Mouse (Mus musculus): ENCODE results near the gene Zbtb9. TPM values are rescaled to one million over a fixed set of nuclear protein-coding genes. Genes with fewer than 3 reads are reported as not detected.

Gene Zbtb9
- total RNA-seq, 1 experiment: 8.2 TPM

- peaks cover 7 to 13% of the 10 kb centered on the region in 2 experiments; a peak in 2 of 4 replicates for H3K4me1 ChIP-seq (ENCODE audit: control insufficient read depth in 2 of 2, insufficient read depth in 2 of 2, low read length in 2 of 2, poor library complexity in 1 of 2)
- no peak overlapping the region for H3K27ac ChIP-seq (ENCODE audit: insufficient read depth, low read depth, low read length, poor library complexity, severe bottlenecking)
- in situ Hi-C loops (cut with MboI; ENCODE audit: low sequenced_read_pairs in 2 of 2, unreplicated experiment in 2 of 2): no loop called here
- TF ChIP-seq MAFK (IDR thresholded peaks at IDR 0.05; ENCODE audit: insufficient read depth, low read depth, low read length) (no peak), HCFC1 (IDR thresholded peaks at IDR 0.05; ENCODE audit: borderline replicate concordance, insufficient read depth, low read length) (no peak), CHD2 (IDR thresholded peaks at IDR 0.05; ENCODE audit: low read depth, low read length) (no peak), ZC3H11A (IDR thresholded peaks at IDR 0.05; ENCODE audit: borderline replicate concordance, low read depth, low read length) (no peak), ZNF384 (IDR thresholded peaks at IDR 0.05; ENCODE audit: low read depth, low read length) (no peak)
- DNase-seq (ENCODE audit: low read depth, low spot score): no peak
- peaks cover 41% of the 10 kb centered on the region for H3K36me3 ChIP-seq (ENCODE audit: control insufficient read depth, insufficient read depth, low read length, poor library complexity, severe bottlenecking)
- no peaks in the 10 kb centered on the region for H3K9me3 ChIP-seq (ENCODE audit: control insufficient read depth, insufficient read depth, low read depth, low read length)
- H3K4me3 ChIP-seq (ENCODE audit: insufficient read depth in 1 of 2, low read depth in 1 of 2, low read length in 2 of 2, poor library complexity in 1 of 2, severe bottlenecking in 1 of 2): no peak overlapping the region
- no peak overlapping the region for H3K9ac ChIP-seq (ENCODE audit: insufficient read depth, low read depth, low read length, poor library complexity, severe bottlenecking)
Observed at GRCm38 (mm10) chr17:26933885-26934827, 38.8 kb upstream of the Zbtb9 start.

- peaks cover 34% of the 10 kb centered on the region for H3K36me3 ChIP-seq (ENCODE audit: control insufficient read depth, insufficient read depth, low read length, poor library complexity, severe bottlenecking)
- no peak for DNase-seq (ENCODE audit: low read depth, low spot score)
- no peak overlapping the region for H3K4me3 ChIP-seq (ENCODE audit: insufficient read depth in 1 of 2, low read depth in 1 of 2, low read length in 2 of 2, poor library complexity in 1 of 2, severe bottlenecking in 1 of 2)
- in situ Hi-C loops (cut with MboI; ENCODE audit: low sequenced_read_pairs in 2 of 2, unreplicated experiment in 2 of 2): no loop called here
- peaks cover 7 to 13% of the 10 kb centered on the region in 2 experiments; a peak in 2 of 4 replicates for H3K4me1 ChIP-seq (ENCODE audit: control insufficient read depth in 2 of 2, insufficient read depth in 2 of 2, low read length in 2 of 2, poor library complexity in 1 of 2)
- H3K9ac ChIP-seq (ENCODE audit: insufficient read depth, low read depth, low read length, poor library complexity, severe bottlenecking): no peak overlapping the region
- no peak overlapping the region for H3K27ac ChIP-seq (ENCODE audit: insufficient read depth, low read depth, low read length, poor library complexity, severe bottlenecking)
- TF ChIP-seq MAFK (IDR thresholded peaks at IDR 0.05; ENCODE audit: insufficient read depth, low read depth, low read length) (no peak), CHD2 (IDR thresholded peaks at IDR 0.05; ENCODE audit: low read depth, low read length) (no peak), HCFC1 (IDR thresholded peaks at IDR 0.05; ENCODE audit: borderline replicate concordance, insufficient read depth, low read length) (no peak), ZC3H11A (IDR thresholded peaks at IDR 0.05; ENCODE audit: borderline replicate concordance, low read depth, low read length) (no peak), ZNF384 (IDR thresholded peaks at IDR 0.05; ENCODE audit: low read depth, low read length) (no peak)
- no peaks in the 10 kb centered on the region for H3K9me3 ChIP-seq (ENCODE audit: control insufficient read depth, insufficient read depth, low read depth, low read length)
Observed at GRCm38 (mm10) chr17:26935027-26935426, 37.9 kb upstream of the Zbtb9 start.

DNA sequence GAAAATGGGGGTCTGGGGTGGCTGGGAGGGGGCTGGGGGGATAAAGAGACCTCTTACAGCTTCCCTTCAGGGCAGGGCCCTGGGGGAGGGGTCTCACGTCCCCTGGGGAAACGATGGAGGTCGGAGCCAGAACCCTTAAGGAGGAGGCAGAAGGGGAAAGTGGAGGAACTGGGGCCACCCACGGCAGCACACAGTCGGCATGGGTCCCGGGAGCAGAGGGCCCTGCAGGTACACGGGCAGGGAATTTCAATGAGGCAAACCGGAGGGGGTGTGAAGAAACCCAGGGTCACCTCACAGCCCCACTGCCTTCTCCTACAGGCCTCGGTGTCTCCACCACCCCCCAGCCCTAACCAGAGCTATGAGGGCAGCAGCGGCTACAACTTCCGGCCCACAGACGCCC is 36.5 kb upstream of the Zbtb9 start:
- Histone ChIP-seq H3K4me1 (ENCODE audit: control insufficient read depth in 2 of 2, insufficient read depth in 2 of 2, low read length in 2 of 2, poor library complexity in 1 of 2) (peaks cover 5 to 14% of the 10 kb centered on the region in 2 experiments; a peak in 3 of 4 replicates), H3K36me3 (ENCODE audit: control insufficient read depth, insufficient read depth, low read length, poor library complexity, severe bottlenecking) (peaks cover 34% of the 10 kb centered on the region; the same call in 1 of the 2 replicates), H3K9ac (ENCODE audit: insufficient read depth, low read depth, low read length, poor library complexity, severe bottlenecking) (no peak overlapping the region), H3K4me3 (ENCODE audit: insufficient read depth in 1 of 2, low read depth in 1 of 2, low read length in 2 of 2, poor library complexity in 1 of 2, severe bottlenecking in 1 of 2) (no peak overlapping the region), H3K27ac (ENCODE audit: insufficient read depth, low read depth, low read length, poor library complexity, severe bottlenecking) (no peak overlapping the region), H3K9me3 (ENCODE audit: control insufficient read depth, insufficient read depth, low read depth, low read length) (no peaks in the 10 kb centered on the region)
- DNase-seq (ENCODE audit: low read depth, low spot score): no peak
- in situ Hi-C loops (cut with MboI; ENCODE audit: low sequenced_read_pairs in 2 of 2, unreplicated experiment in 2 of 2): no loop called here
- TF ChIP-seq ZNF384 (IDR thresholded peaks at IDR 0.05; ENCODE audit: low read depth, low read length): no peak
- TF ChIP-seq CHD2 (IDR thresholded peaks at IDR 0.05; ENCODE audit: low read depth, low read length): no peak
- TF ChIP-seq MAFK (IDR thresholded peaks at IDR 0.05; ENCODE audit: insufficient read depth, low read depth, low read length): no peak
- TF ChIP-seq ZC3H11A (IDR thresholded peaks at IDR 0.05; ENCODE audit: borderline replicate concordance, low read depth, low read length): no peak
- no peak for TF ChIP-seq HCFC1 (IDR thresholded peaks at IDR 0.05; ENCODE audit: borderline replicate concordance, insufficient read depth, low read length)

- Histone ChIP-seq H3K4me1 (ENCODE audit: control insufficient read depth in 2 of 2, insufficient read depth in 2 of 2, low read length in 2 of 2, poor library complexity in 1 of 2) (peaks cover 2 to 16% of the 10 kb centered on the region in 2 experiments; a peak in 3 of 4 replicates), H3K9ac (ENCODE audit: insufficient read depth, low read depth, low read length, poor library complexity, severe bottlenecking) (no peak overlapping the region), H3K9me3 (ENCODE audit: control insufficient read depth, insufficient read depth, low read depth, low read length) (no peaks in the 10 kb centered on the region), H3K36me3 (ENCODE audit: control insufficient read depth, insufficient read depth, low read length, poor library complexity, severe bottlenecking) (peaks cover 34% of the 10 kb centered on the region; the same call in 1 of the 2 replicates), H3K4me3 (ENCODE audit: insufficient read depth in 1 of 2, low read depth in 1 of 2, low read length in 2 of 2, poor library complexity in 1 of 2, severe bottlenecking in 1 of 2) (no peak overlapping the region), H3K27ac (ENCODE audit: insufficient read depth, low read depth, low read length, poor library complexity, severe bottlenecking) (no peak overlapping the region)
- in situ Hi-C loops (cut with MboI; ENCODE audit: low sequenced_read_pairs in 2 of 2, unreplicated experiment in 2 of 2): no loop called here
- DNase-seq (ENCODE audit: low read depth, low spot score): no peak
- TF ChIP-seq CHD2 (IDR thresholded peaks at IDR 0.05; ENCODE audit: low read depth, low read length): no peak
- no peak for TF ChIP-seq HCFC1 (IDR thresholded peaks at IDR 0.05; ENCODE audit: borderline replicate concordance, insufficient read depth, low read length)
- no peak for TF ChIP-seq MAFK (IDR thresholded peaks at IDR 0.05; ENCODE audit: insufficient read depth, low read depth, low read length)
- TF ChIP-seq ZC3H11A (IDR thresholded peaks at IDR 0.05; ENCODE audit: borderline replicate concordance, low read depth, low read length): no peak
- no peak for TF ChIP-seq ZNF384 (IDR thresholded peaks at IDR 0.05; ENCODE audit: low read depth, low read length)
Observed at GRCm38 (mm10) chr17:26936921-26937695, 35.9 kb upstream of the Zbtb9 start.

All from ES-E14 (cell line).